Mouse (Mus musculus) adrenal gland, adult 8-10 months (tissue): ENCODE data around the gene Gm21738. TPM values are rescaled to one million over a fixed set of nuclear protein-coding genes. Genes with fewer than 3 reads are reported as not detected.
"Not testable (repeated sequence)": the region's sequence is repeated elsewhere in the genome, so short reads cannot be mapped to it uniquely, and the experiment has no call there.

Experiments
- DNase-seq: peaks from one replicate; pipeline ENCODE4 v3.0.0; 2022
- total RNA-seq, 4 experiments: library from RNA; stranded (reverse); gene quantifications; 2 replicates each; pipeline ENCODE4 v1.2.4; 2022

The Gm21738 gene
- 1 to 10 TPM in 1 of 4 experiments, under 1 TPM in 1, not detected in 2; 0.67 to 1.2 TPM for total RNA-seq

- not testable (repeated sequence) for DNase-seq
These were observed at the start of gene Gm21738 for GRCm38 (mm10) chr14:19418830-19419229. Gene Gm21738, minus strand, starts transcription at chr14:19418930.

- not testable (repeated sequence) for DNase-seq
These were observed 35.0 kb downstream of the Gm21738 start for GRCm38 (mm10) chr14:19383741-19384140.

Other genes with a start within 250 kb of the Gm21738 start
- not detected for gene Gm2244, start 131.0 kb upstream of the Gm21738 start, total RNA-seq
- 1 to 10 TPM in 2 of 4 experiments, under 1 TPM in 2; 0.42 to 1.4 (median 0.84) TPM for gene Gm2237, start 166.2 kb upstream of the Gm21738 start, total RNA-seq
- not detected for gene Gm5458, start 183.7 kb upstream of the Gm21738 start, total RNA-seq